Mouse (Mus musculus): ENCODE data around the gene Spata48. TPM values are rescaled to one million over a fixed set of nuclear protein-coding genes. Genes with fewer than 3 reads are reported as not detected.

The Spata48 gene
- total RNA-seq (2015): 0.89 and 1.6 TPM in 2 replicates
- 0.33 and 1.1 TPM in 2 replicates for total RNA-seq (2017)

GRCm38 (mm10) chr11:11461635-11462560 is at the start of gene Spata48, which contains the start of gene Zpbp:
Gene Spata48 (plus strand): TSS chr11:11462094.
Gene Zpbp (minus strand): TSS chr11:11462408.
- ATAC-seq (ENCODE audit: poor library complexity, severe bottlenecking): peak; percentile 94

- no peak for ATAC-seq (ENCODE audit: poor library complexity, severe bottlenecking)
Measured at GRCm38 (mm10) chr11:11414188-11414587, 47.7 kb upstream of the Spata48 start.

- ATAC-seq (ENCODE audit: poor library complexity, severe bottlenecking): peak; percentile 83
Measured at GRCm38 (mm10) chr11:11417356-11417755, 44.5 kb upstream of the Spata48 start.

- ATAC-seq (ENCODE audit: poor library complexity, severe bottlenecking): peak; percentile 59
Measured at GRCm38 (mm10) chr11:11455037-11455436, 6.9 kb upstream of the Spata48 start.

- no peak for ATAC-seq (ENCODE audit: poor library complexity, severe bottlenecking)
Measured at GRCm38 (mm10) chr11:11462561-11462890, 632 bp downstream of the Spata48 start.

GRCm38 (mm10) chr11:11468924-11469323 is 7.0 kb downstream of the Spata48 start:
- no peak for ATAC-seq (ENCODE audit: poor library complexity, severe bottlenecking)

- ATAC-seq (ENCODE audit: poor library complexity, severe bottlenecking): no peak
Measured at GRCm38 (mm10) chr11:11484378-11484777, 22.5 kb downstream of the Spata48 start.

GRCm38 (mm10) chr11:11492044-11492443 is 30.1 kb downstream of the Spata48 start:
- ATAC-seq (ENCODE audit: poor library complexity, severe bottlenecking): no peak

- 0 out of 2 replicates have a peak, but pooled peaks have one; percentile 21 for ATAC-seq (ENCODE audit: poor library complexity, severe bottlenecking)
Measured at GRCm38 (mm10) chr11:11495697-11496096, 33.8 kb downstream of the Spata48 start.

GRCm38 (mm10) chr11:11499944-11500343 is 38.0 kb downstream of the Spata48 start:
- ATAC-seq (ENCODE audit: poor library complexity, severe bottlenecking): peak; percentile 69; the same call in 1 of the 2 replicates

GRCm38 (mm10) chr11:11506187-11506586 is 44.3 kb downstream of the Spata48 start:
- no peak for ATAC-seq (ENCODE audit: poor library complexity, severe bottlenecking)

GRCm38 (mm10) chr11:11509413-11509812 is 47.5 kb downstream of the Spata48 start:
- ATAC-seq (ENCODE audit: poor library complexity, severe bottlenecking): no peak

GRCm38 (mm10) chr11:11512056-11512455 is 50.2 kb downstream of the Spata48 start:
- peak; percentile 42; the same call in 1 of the 2 replicates for ATAC-seq (ENCODE audit: poor library complexity, severe bottlenecking)

- ATAC-seq (ENCODE audit: poor library complexity, severe bottlenecking): peak; percentile 78
Measured at GRCm38 (mm10) chr11:11513008-11513799, 51.3 kb downstream of the Spata48 start.

- no peak for ATAC-seq (ENCODE audit: poor library complexity, severe bottlenecking)
Measured at GRCm38 (mm10) chr11:11514920-11515319, 53.0 kb downstream of the Spata48 start.

- ATAC-seq (ENCODE audit: poor library complexity, severe bottlenecking): no peak
Measured at GRCm38 (mm10) chr11:11517781-11518435, 56.0 kb downstream of the Spata48 start.

GRCm38 (mm10) chr11:11519255-11520243 is 57.7 kb downstream of the Spata48 start:
- ATAC-seq (ENCODE audit: poor library complexity, severe bottlenecking): no peak

- peak; percentile 86 for ATAC-seq (ENCODE audit: poor library complexity, severe bottlenecking)
Measured at GRCm38 (mm10) chr11:11521908-11522441, 60.1 kb downstream of the Spata48 start.

GRCm38 (mm10) chr11:11528760-11529159 is 66.9 kb downstream of the Spata48 start:
- peak; percentile 84 for ATAC-seq (ENCODE audit: poor library complexity, severe bottlenecking)
